Mouse (Mus musculus) myocyte (in vitro differentiated cells): ENCODE data around the gene Tes3-ps. TPM values are rescaled to one million over a fixed set of nuclear protein-coding genes. Genes with fewer than 3 reads are reported as not detected.

Source experiments
- H3K27me3 ChIP-seq: one replicate; pipeline ENCODE4 v1.6.1; 2011; ENCODE audit not compliant: control insufficient read depth, insufficient read depth, insufficient read length
- H3K36me3 ChIP-seq: one replicate; pipeline ENCODE4 v1.6.1; 2011; ENCODE audit not compliant: control insufficient read depth, insufficient read depth
- H3K4me2 ChIP-seq: one replicate; pipeline ENCODE4 v1.6.1; 2011; ENCODE audit warnings: low read depth, control low read depth
- H3K4me3 ChIP-seq: one replicate; pipeline ENCODE4 v1.5.1; 2011; ENCODE audit warnings: mild to moderate bottlenecking, control low read depth, moderate library complexity
- H3K79me2 ChIP-seq: one replicate; pipeline ENCODE4 v1.6.1; 2011; ENCODE audit not compliant: control insufficient read depth, insufficient read depth
- H3ac ChIP-seq: one replicate; pipeline ENCODE4 v1.6.1; 2011; ENCODE audit not compliant: control insufficient read depth, insufficient read length
- CEBPB ChIP-seq: IDR thresholded peaks from 2 replicates; pipeline ENCODE4 v1.6.1; 2011; ENCODE audit warnings: mild to moderate bottlenecking, moderate library complexity; ENCODE audit not compliant: poor library complexity, insufficient read depth, severe bottlenecking
- E2F4 ChIP-seq: IDR thresholded peaks from one replicate; pipeline ENCODE4 v1.6.1; 2011; ENCODE audit warnings: mild to moderate bottlenecking, control low read depth, moderate library complexity; ENCODE audit not compliant: insufficient read depth
- MAX ChIP-seq: IDR thresholded peaks from one replicate; pipeline ENCODE4 v1.6.1; 2011; ENCODE audit warnings: low read depth, mild to moderate bottlenecking, control low read depth
- MYOD1 ChIP-seq, 3 experiments: IDR thresholded peaks; one replicate each; pipeline ENCODE4 v1.6.1; 2011; ENCODE audit warnings: control low read depth in 2 of 3, low read depth in 2 of 3, mild to moderate bottlenecking in 2 of 3, moderate library complexity in 1 of 3; ENCODE audit not compliant: insufficient read length in 2 of 3, control insufficient read depth in 1 of 3
- MYOG ChIP-seq, 3 experiments: IDR thresholded peaks; one replicate each; pipeline ENCODE4 v1.6.1; 2011; ENCODE audit warnings: control low read depth in 2 of 3, low read depth in 2 of 3, mild to moderate bottlenecking in 2 of 3; ENCODE audit not compliant: insufficient read length in 2 of 3, control insufficient read depth in 1 of 3, insufficient read depth in 1 of 3
- POLR2A ChIP-seq: IDR thresholded peaks from one replicate; pipeline ENCODE4 v1.6.1; 2011; ENCODE audit warnings: low read depth, mild to moderate bottlenecking, control low read depth, moderate library complexity; ENCODE audit not compliant: insufficient read length
- POLR2AphosphoS2 ChIP-seq: IDR thresholded peaks from one replicate; pipeline ENCODE4 v1.6.1; 2011; ENCODE audit warnings: low read depth, control low read depth; ENCODE audit not compliant: insufficient read length
- REST ChIP-seq: IDR thresholded peaks from one replicate; pipeline ENCODE4 v1.6.1; 2011; ENCODE audit warnings: mild to moderate bottlenecking, control low read depth, moderate library complexity; ENCODE audit not compliant: insufficient read depth, insufficient read length
- SRF ChIP-seq: IDR thresholded peaks from one replicate; pipeline ENCODE4 v1.6.1; 2011; ENCODE audit warnings: low read depth; ENCODE audit not compliant: control insufficient read depth, insufficient read length
- TCF12 ChIP-seq: IDR thresholded peaks from one replicate; pipeline ENCODE4 v1.6.1; 2011; ENCODE audit warnings: mild to moderate bottlenecking, control low read depth; ENCODE audit not compliant: poor library complexity, insufficient read depth, severe bottlenecking
- TCF3 ChIP-seq: IDR thresholded peaks from one replicate; pipeline ENCODE4 v1.6.1; 2011; ENCODE audit warnings: low read depth, control low read depth; ENCODE audit not compliant: insufficient read length
- USF1 ChIP-seq: IDR thresholded peaks from one replicate; pipeline ENCODE4 v1.6.1; 2011; ENCODE audit warnings: low read depth, mild to moderate bottlenecking, control low read depth, moderate library complexity
- polyA plus RNA-seq: library from polyadenylated mRNA; unstranded; fragments of >200 nt; fragmentation: generic; extraction: Trizol; gene quantifications from one replicate; pipeline ENCODE4 v1.2.1, GENCODE M21; 2012; ENCODE audit warnings: missing spikeins

Gene Tes3-ps
- polyA plus RNA-seq, 1 experiment = 0.61 TPM

- no peak overlapping the region for H3K4me3 ChIP-seq
- H3K36me3 ChIP-seq = no peaks in the 10 kb centered on the region
- no peak overlapping the region for H3ac ChIP-seq
- H3K4me2 ChIP-seq = no peak overlapping the region
- H3K79me2 ChIP-seq = no peaks in the 10 kb centered on the region
- TF ChIP-seq E2F4 (no peak), POLR2AphosphoS2 (no peak), CEBPB (no peak), MAX (no peak), TCF12 (peak; percentile 94), USF1 (no peak), TCF3 (peak; percentile 85), MYOD1 (IDR thresholded peaks at IDR 0.05; ENCODE audit: control insufficient read depth in 1 of 3, insufficient read length in 2 of 3, low read depth in 2 of 3) (peak; percentile 92 to 98 (median 97)), POLR2A (no peak), REST (no peak), MYOG (IDR thresholded peaks at IDR 0.05; ENCODE audit: control insufficient read depth in 1 of 3, insufficient read depth in 1 of 3, insufficient read length in 2 of 3, low read depth in 2 of 3) (peak; percentile 64 to 94 (median 93)), SRF (no peak)
- no peaks in the 10 kb centered on the region for H3K27me3 ChIP-seq
Observed at GRCm38 (mm10) chr13:49485388-49485787, 7.7 kb upstream of the Tes3-ps start.

GRCm38 (mm10) chr13:49504510-49504909 is 11.4 kb downstream of the Tes3-ps start, which contains the start of gene Ecm2:
TSS of gene Ecm2 (plus strand) at chr13:49504810.
- H3K4me3 ChIP-seq = no peak within 1 kb of the TSS
- H3K4me2 ChIP-seq = peak within 1 kb of the TSS; percentile 53

GRCm38 (mm10) chr13:49505776-49506175 is 12.7 kb downstream of the Tes3-ps start:
- TF ChIP-seq POLR2AphosphoS2 = no peak
- TF ChIP-seq MYOD1 (IDR thresholded peaks at IDR 0.05; ENCODE audit: control insufficient read depth in 1 of 3, insufficient read length in 2 of 3, low read depth in 2 of 3) = no peak
- TF ChIP-seq USF1 = no peak
- TF ChIP-seq TCF12 = no peak
- TF ChIP-seq MYOG (IDR thresholded peaks at IDR 0.05; ENCODE audit: control insufficient read depth in 1 of 3, insufficient read depth in 1 of 3, insufficient read length in 2 of 3, low read depth in 2 of 3) = no peak
- TF ChIP-seq CEBPB = no peak
- no peak for TF ChIP-seq REST
- TF ChIP-seq TCF3 = no peak
- TF ChIP-seq POLR2A = no peak
- TF ChIP-seq E2F4 = no peak
- TF ChIP-seq SRF = no peak
- no peak for TF ChIP-seq MAX
- Histone ChIP-seq H3K27me3 (no peaks in the 10 kb centered on the region), H3ac (no peak overlapping the region), H3K36me3 (no peaks in the 10 kb centered on the region), H3K79me2 (no peaks in the 10 kb centered on the region), H3K4me3 (no peak overlapping the region), H3K4me2 (no peak overlapping the region)

More at GRCm38 (mm10) chr13:49504510-49504909, 11.4 kb downstream of the Tes3-ps start, which contains the start of gene Ecm2:
- no peak within 1 kb of the TSS for H3ac ChIP-seq
- TF ChIP-seq TCF3 = no peak
- no peak for TF ChIP-seq USF1
- TF ChIP-seq POLR2A = no peak
- TF ChIP-seq MAX = no peak
- no peak for TF ChIP-seq POLR2AphosphoS2
- TF ChIP-seq MYOG (IDR thresholded peaks at IDR 0.05; ENCODE audit: control insufficient read depth in 1 of 3, insufficient read depth in 1 of 3, insufficient read length in 2 of 3, low read depth in 2 of 3) = no peak
- no peak for TF ChIP-seq E2F4
- no peak for TF ChIP-seq REST
- no peak for TF ChIP-seq TCF12
- no peak for TF ChIP-seq CEBPB
- no peaks in the 10 kb centered on the region for H3K79me2 ChIP-seq
- H3K27me3 ChIP-seq = no peaks in the 10 kb centered on the region
- H3K36me3 ChIP-seq = no peaks in the 10 kb centered on the region

- TF ChIP-seq SRF (no peak), REST (no peak)
- H3K4me2 ChIP-seq = no peak overlapping the region
- H3K79me2 ChIP-seq = no peaks in the 10 kb centered on the region
- no peak overlapping the region for H3K4me3 ChIP-seq
- H3K36me3 ChIP-seq = no peaks in the 10 kb centered on the region
- no peaks in the 10 kb centered on the region for H3K27me3 ChIP-seq
- no peak overlapping the region for H3ac ChIP-seq
Observed at GRCm38 (mm10) chr13:49507176-49507575, 14.1 kb downstream of the Tes3-ps start.

GRCm38 (mm10) chr13:49518761-49519160 is 25.6 kb downstream of the Tes3-ps start:
- no peaks in the 10 kb centered on the region for H3K36me3 ChIP-seq
- H3K4me3 ChIP-seq = no peak overlapping the region
- no peaks in the 10 kb centered on the region for H3K27me3 ChIP-seq
- no peaks in the 10 kb centered on the region for H3K79me2 ChIP-seq
- TF ChIP-seq CEBPB (no peak), TCF12 (no peak), MAX (no peak), E2F4 (no peak), TCF3 (no peak), REST (no peak), MYOG (IDR thresholded peaks at IDR 0.05; ENCODE audit: control insufficient read depth in 1 of 3, insufficient read depth in 1 of 3, insufficient read length in 2 of 3, low read depth in 2 of 3) (no peak)
- no peak overlapping the region for H3ac ChIP-seq
- no peak overlapping the region for H3K4me2 ChIP-seq
